Mouse (Mus musculus) cerebellum, adult 2 months (tissue): Measurements from ENCODE around the gene Rrm2. TPM values are rescaled to one million over a fixed set of nuclear protein-coding genes. Genes with fewer than 3 reads are reported as not detected.

ENCODE experiments used
- DNase-seq, 2 experiments: peaks; one replicate each; pipeline ENCODE4 v3.0.0; 2021
- H3K27ac ChIP-seq: fragments of 200-500 bp; 2 replicates; pipeline ENCODE4 v1.5.1; 2012; ENCODE audit warnings: low read length, control low read depth, inconsistent platforms; ENCODE audit not compliant: insufficient read depth
- H3K27me3 ChIP-seq: fragments of 200-500 bp; 2 replicates; pipeline ENCODE4 v1.6.1; 2012; ENCODE audit warnings: inconsistent platforms, mild to moderate bottlenecking, low read length, moderate library complexity; ENCODE audit not compliant: control insufficient read depth, insufficient read depth
- H3K4me1 ChIP-seq: fragments of 200-500 bp; 2 replicates; pipeline ENCODE4 v1.6.1; 2011; ENCODE audit warnings: low read length; ENCODE audit not compliant: control insufficient read depth, insufficient read depth
- H3K4me3 ChIP-seq: fragments of 200-500 bp; replicated peaks from 2 replicates; pipeline ENCODE3; 2011; ENCODE audit warnings: mild to moderate bottlenecking, low read depth, low read length, control low read depth; ENCODE audit not compliant: insufficient read depth
- CTCF ChIP-seq: fragments of 200-500 bp; IDR thresholded peaks from 2 replicates; pipeline ENCODE4 v1.5.1; 2011; ENCODE audit warnings: low read depth, mild to moderate bottlenecking, control low read depth, low read length, moderate library complexity, borderline replicate concordance; ENCODE audit not compliant: insufficient read depth
- POLR2A ChIP-seq: fragments of 200-500 bp; IDR thresholded peaks from 2 replicates; pipeline ENCODE4 v1.6.1; 2011; ENCODE audit warnings: low read length, control low read depth, borderline replicate concordance; ENCODE audit not compliant: insufficient read depth
- WGBS: fragments of 180-500 bp; shearing (Covaris S2); methylation state at CpG from one replicate; pipeline ENCODE4 v1.1.7; 2018; 5-methylcytosine and 5-hydroxymethylcytosine counted together
- polyA plus RNA-seq: library from polyadenylated mRNA; depleted of rRNA; stranded (reverse); fragments of >200 nt; gene quantifications from 2 replicates; pipeline ENCODE4 v1.2.3, GENCODE M21; 2012

Gene Rrm2
- polyA plus RNA-seq, 1 experiment = 1.2 TPM

DNA sequence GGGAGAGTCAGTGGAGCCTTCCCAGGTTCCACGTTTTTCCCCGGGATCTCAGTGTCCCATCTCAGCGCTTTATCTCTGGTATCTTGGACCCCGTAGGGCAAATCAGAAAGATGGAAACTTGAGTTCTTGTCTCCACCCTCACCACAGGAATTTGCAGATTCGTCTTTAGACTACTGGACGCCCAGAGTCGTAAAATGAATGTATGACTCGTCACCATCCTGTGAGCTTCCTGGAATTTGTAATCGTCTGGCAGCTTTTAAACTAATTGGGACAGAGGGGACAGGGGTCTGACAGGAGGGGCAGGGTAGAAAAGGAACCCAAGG lies 600 bp upstream of the Rrm2 start:
- no peak for DNase-seq
- no peak for TF ChIP-seq CTCF
- TF ChIP-seq POLR2A = no peak
- Histone ChIP-seq H3K27me3 (no peaks in the 10 kb centered on the region; the same call in 1 of the 2 replicates), H3K4me3 (no peak overlapping the region), H3K4me1 (no peaks in the 10 kb centered on the region), H3K27ac (no peak overlapping the region)
- WGBS = 2% methylated on average over 9 of the region's 9 CpGs

GRCm38 (mm10) chr12:24708824-24709218 lies 780 bp downstream of the Rrm2 start:
- Histone ChIP-seq H3K4me1 (no peaks in the 10 kb centered on the region), H3K27ac (no peak overlapping the region), H3K4me3 (peak overlapping the region; percentile 85), H3K27me3 (no peaks in the 10 kb centered on the region; the same call in 1 of the 2 replicates)
- no peak for TF ChIP-seq CTCF
- no peak for TF ChIP-seq POLR2A
- no peak for DNase-seq
- 2% methylated on average over 17 of the region's 17 CpGs for WGBS

DNA sequence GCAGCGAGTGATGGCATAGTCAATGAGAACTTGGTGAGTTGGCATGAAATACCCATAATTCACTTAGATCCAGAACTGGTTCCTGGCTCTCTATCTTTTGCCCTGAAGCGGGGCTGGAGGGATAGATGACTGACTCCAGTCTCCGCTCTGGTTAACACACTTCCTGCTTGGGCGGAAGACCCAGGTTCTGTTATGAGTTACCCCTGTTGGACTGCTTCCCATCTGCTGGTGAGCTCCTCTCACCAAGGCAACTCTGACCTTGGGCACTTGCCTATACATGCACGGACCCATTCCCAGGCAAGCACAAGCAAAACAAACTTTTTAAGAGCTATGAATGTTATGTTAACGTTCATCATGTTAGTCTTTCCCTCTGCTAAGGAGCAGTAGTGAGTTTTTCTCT lies 1.4 kb downstream of the Rrm2 start:
- no peak for DNase-seq
- Histone ChIP-seq H3K4me3 (no peak overlapping the region), H3K27me3 (no peaks in the 10 kb centered on the region; the same call in 1 of the 2 replicates), H3K4me1 (no peaks in the 10 kb centered on the region), H3K27ac (no peak overlapping the region)
- TF ChIP-seq POLR2A = no peak
- 40% methylated on average over 6 of the region's 6 CpGs for WGBS

GRCm38 (mm10) chr12:24709831-24710508 lies 1.9 kb downstream of the Rrm2 start:
- TF ChIP-seq POLR2A (no peak), CTCF (no peak; the same call in 1 of the 2 replicates)
- H3K27ac ChIP-seq = no peak overlapping the region
- no peaks in the 10 kb centered on the region for H3K4me1 ChIP-seq
- H3K27me3 ChIP-seq = no peaks in the 10 kb centered on the region; the same call in 1 of the 2 replicates
- H3K4me3 ChIP-seq = no peak overlapping the region
- DNase-seq = peak; percentile 25 to 69
- WGBS = 20% methylated on average over 5 of the region's 5 CpGs

DNA sequence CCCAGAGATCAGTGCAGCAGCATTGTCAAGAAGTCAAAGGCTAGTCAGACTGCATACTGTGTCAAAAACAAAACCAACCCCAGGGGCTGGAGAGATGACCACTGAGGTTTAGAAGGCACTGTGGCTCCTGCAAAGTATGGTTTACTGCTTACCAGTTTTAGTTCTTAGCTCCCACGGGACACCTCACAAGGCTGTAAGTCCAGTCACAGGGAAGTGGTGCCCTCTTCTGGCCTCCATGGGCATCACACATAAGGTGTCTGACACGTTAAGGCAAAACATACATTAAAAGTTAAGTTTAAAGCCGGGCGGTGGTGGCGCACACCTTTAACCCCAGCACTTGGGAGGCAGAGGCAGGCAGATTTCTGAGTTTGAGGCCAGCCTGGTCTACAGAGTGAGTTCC lies 2.6 kb downstream of the Rrm2 start:
- WGBS = 54% methylated on average over 5 of the region's 5 CpGs
- H3K4me3 ChIP-seq = no peak overlapping the region
- H3K4me1 ChIP-seq = no peaks in the 10 kb centered on the region
- no peaks in the 10 kb centered on the region; the same call in 1 of the 2 replicates for H3K27me3 ChIP-seq
- H3K27ac ChIP-seq = no peak overlapping the region
- DNase-seq = no peak
- TF ChIP-seq CTCF = peak; percentile 43; the same call in 1 of the 2 replicates
- no peak for TF ChIP-seq POLR2A

DNA sequence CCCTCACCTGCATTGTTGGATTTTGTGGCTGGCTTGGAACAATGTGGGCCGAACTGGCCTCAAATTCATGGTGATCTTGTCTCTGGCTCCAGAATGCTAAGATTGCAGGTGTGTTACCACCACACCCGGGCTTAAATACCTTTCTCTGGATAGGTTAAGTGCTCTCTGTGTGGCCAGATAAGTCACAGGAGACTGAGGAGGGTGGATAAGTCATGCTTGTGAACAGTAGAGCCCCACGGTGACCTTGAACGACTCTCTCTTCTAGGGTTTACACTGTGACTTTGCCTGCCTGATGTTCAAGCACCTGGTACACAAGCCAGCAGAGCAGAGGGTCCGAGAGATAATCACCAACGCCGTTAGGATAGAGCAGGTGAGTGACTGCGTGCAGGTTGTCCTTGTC lies 4.4 kb downstream of the Rrm2 start:
- H3K27ac ChIP-seq = no peak overlapping the region
- H3K4me3 ChIP-seq = no peak overlapping the region
- no peaks in the 10 kb centered on the region; the same call in 1 of the 2 replicates for H3K27me3 ChIP-seq
- TF ChIP-seq CTCF (no peak), POLR2A (no peak)
- WGBS = 87% methylated on average over 8 of the region's 8 CpGs
- H3K4me1 ChIP-seq = no peaks in the 10 kb centered on the region
- DNase-seq = no peak

DNA sequence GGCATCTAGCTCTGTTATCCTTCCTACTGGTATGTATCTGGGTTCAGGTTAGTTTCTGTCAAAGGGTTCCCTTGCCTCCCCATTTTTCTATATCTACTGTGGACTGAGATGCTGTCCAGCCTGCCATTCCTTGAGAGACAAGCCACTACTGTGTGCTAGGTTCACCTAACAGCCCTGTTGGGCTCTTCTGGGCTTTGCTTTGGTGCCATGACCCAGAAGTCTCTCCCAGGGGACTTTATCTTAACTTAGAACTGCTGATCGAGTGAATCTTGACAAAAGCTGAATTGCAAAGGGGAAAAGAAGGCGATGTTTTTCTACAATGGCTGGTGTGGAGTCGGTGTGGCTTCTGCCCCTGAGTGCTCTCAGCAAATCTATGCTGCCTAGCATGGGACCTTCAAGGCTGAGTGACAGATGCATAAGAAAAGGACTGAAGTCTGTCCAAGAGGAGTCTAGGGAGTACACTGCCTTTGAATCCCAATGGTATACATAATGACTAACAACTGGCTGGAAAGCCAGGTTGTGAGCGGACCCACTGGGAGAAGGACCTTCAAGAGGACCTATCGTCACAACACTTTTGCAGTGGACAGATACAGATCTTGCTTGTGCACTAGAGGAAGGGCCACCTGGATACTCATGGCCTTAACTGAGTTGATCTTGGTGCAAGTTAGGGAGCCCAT lies 6.7 kb downstream of the Rrm2 start:
- Histone ChIP-seq H3K27ac (no peak overlapping the region), H3K4me3 (no peak overlapping the region), H3K27me3 (no peaks in the 10 kb centered on the region), H3K4me1 (no peaks in the 10 kb centered on the region)
- DNase-seq = no peak
- TF ChIP-seq POLR2A = no peak
- no peak for TF ChIP-seq CTCF
- 76% methylated on average over 5 of the region's 5 CpGs for WGBS

DNA sequence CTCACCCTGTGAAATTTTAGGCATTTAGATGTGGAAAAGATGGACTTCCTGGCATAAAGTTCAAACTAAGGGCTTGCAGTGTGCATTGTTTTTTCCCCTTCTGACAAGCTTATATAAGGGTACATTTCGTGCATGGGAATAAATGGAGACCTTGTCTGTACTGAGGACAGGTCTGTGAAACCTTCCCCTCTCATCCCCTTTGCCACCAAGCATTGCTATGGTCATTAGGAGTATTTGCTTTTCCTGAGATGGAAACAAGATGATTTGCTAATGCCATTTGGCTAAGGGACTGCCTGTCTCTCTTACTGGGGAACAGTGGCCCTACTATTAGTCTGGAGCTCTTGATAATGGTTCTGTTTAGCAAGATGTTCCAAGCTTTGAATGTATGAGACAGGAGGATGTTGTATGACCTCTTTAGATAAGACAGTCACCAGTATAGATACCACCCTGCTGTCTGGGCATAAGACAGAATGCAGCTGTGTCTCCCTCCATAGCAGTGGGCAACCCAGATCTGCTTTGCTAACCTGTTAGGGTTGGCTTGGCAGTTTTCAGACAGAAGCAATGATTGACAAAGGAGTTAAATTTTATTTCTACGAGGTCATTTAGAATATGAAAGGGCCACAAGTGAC lies 7.3 kb downstream of the Rrm2 start:
- Histone ChIP-seq H3K27me3 (no peaks in the 10 kb centered on the region), H3K4me1 (no peaks in the 10 kb centered on the region), H3K27ac (no peak overlapping the region), H3K4me3 (no peak overlapping the region)
- TF ChIP-seq POLR2A (no peak), CTCF (no peak)
- DNase-seq = no peak
- 74% methylated on average over 2 of the region's 2 CpGs for WGBS
